Mouse (Mus musculus): ENCODE results near the gene Ccdc144b.

The Ccdc144b gene

DNA sequence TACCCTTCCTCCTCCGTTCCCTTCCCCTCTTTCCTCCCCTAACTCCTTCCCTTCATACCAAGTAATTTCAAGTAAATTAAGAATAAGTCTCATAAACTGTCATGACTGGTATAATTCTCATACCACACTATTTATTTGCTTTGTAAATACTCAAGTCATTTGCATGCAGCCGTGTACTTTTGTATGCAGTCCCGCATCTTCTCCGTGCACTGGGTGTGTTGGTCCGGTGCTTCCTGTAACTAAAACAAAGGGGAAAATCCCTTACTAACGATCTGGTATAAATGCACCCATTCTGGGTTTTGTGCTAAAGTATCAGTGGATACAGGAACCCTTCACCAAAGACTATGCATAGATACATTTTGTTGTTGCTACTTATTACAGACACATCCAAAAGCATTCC is 27.6 kb downstream of the Ccdc144b start:
- DNase-seq: no peak

DNA sequence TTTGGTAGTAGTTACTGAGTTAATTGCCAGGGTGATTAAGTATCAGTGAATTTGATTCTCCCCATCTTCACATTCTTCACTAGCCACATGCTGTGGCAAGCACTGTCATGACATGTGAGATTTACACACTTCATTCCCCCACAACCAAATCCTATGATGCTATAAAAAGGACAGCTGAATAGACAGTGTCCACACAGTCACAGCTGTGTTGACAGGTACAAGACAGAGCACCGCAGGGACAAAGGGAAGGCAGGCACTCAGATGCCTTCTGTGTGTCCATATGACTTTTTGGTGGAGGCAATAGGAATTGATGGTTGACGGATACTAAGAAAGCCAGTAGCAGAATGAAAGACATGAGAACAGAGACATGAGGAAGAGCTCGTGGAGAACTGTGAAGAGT is 42.1 kb downstream of the Ccdc144b start:
- no peak for DNase-seq

DNA sequence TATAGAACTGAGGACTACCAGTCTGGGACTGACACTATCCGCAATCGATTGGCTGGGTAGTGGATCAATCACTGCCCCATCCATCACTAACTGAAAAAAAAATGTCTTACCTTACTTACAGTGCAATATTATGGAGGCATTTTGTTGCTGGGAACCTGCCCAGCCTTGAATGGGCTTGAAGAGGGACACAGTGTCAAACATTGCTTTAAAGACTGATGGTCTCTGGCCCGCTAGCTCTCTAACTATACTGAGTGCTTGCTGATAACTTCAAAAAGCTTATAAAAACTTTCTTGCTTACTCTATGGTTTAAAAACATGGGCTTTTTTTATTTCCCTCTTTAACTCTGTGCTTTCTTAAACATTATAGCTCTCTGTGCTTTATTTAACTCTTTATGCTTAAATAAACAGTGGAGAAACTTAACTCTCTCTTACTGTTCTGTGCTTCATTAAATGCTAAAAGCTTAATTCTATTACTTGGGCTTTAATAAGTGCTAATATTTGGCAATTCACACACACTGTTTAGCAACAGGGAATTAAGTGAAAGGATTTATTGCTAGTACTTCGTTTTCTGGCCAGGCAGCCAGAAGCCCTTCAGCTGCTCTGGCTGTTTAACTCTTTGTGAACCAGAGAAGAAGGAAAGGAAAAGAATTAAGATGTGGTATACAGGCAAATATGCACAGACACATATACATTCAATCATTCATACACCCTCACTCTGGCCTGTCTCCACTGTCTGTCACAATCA is 44.8 kb downstream of the Ccdc144b start:
- DNase-seq: no peak

DNA sequence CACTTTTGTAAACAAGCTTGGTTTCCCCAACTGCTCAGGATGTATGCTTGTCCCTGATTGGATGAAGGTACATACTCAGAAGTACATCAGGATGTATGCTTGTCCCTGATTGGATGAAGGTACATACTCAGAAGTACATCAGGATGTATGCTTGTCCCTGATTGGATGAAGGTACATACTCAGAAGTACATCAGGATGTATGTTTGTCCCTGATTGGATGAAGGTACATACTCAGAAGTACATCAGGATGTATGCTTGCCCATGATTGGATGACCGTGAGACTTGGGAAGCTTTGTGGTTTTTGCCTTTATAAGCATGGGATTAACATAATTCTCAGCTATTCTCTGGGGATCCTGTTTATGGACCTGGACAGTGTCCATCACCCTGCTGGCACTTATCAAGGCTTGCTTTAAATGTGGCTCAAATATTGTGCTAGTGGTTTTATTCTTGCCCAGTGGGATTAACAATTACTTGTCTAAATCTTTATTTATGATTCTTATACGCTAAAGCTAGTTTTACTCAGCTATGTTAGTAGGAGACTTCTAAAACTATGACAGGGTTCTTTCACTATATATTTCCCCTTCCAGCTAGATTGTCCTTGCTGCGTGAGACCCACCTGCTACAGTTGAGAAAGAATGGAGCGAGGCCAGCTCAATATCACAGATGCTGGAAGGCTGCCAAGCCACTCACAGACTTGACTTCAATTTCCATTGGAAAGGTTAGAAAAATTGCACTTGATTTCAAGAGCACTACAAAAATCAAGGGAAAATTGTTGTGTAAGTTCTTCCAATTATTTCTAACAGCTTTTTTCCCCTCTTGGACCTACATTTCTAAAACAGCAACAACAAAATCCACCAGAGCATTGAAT is 49.1 kb downstream of the Ccdc144b start:
- DNase-seq: peak; percentile 79 to 80

DNA sequence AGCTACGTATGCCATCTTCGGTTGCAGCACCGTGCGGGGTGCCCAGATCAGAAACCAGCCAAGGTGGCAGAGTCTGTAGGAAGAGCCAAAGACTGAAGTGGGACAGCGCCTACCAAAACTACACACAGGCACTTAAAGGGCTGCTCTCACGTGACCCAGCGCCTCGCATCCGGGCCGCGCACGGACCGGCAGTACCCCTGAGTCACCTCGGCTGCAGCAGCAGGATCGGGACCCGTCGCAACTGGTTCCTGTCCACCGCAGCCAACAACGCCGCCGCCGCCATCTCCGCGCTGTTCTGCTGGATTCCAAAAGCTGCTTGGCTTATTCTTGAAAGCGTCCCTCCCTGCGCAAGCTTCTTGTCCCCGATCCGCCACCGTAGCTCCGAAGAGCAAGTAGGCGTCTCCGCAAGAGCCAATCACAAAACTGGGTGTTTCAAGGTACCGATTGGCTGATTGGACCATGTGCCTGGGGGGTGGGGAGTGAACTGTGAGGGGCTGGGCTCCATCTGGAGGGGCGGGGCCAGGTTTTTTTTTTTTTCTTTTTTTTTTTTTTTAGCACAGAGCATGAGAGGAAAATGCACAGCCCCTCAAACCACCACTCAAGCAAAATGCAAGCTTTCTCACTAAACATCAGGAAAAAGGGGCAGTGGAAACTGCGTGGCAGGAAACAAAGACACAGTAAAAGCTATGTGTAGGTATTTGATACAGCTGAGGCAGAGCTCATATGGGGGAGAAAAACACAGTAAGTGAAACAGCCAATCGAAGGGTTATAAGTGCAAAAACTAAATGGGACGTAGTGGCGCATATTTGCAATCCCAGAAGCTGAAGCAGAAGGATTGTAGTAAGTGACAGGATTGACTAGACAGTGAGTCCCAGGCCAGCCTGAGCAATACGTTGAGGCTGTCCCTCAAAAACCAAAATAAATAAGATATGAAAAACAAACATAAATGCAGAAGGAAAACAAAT is 52.8 kb downstream of the Ccdc144b start, which contains the start of gene Mccc1:
Gene Mccc1, minus strand, starts transcription at position 404 of the 965 bp plus-strand sequence.
- peak; percentile 96 for DNase-seq

DNA sequence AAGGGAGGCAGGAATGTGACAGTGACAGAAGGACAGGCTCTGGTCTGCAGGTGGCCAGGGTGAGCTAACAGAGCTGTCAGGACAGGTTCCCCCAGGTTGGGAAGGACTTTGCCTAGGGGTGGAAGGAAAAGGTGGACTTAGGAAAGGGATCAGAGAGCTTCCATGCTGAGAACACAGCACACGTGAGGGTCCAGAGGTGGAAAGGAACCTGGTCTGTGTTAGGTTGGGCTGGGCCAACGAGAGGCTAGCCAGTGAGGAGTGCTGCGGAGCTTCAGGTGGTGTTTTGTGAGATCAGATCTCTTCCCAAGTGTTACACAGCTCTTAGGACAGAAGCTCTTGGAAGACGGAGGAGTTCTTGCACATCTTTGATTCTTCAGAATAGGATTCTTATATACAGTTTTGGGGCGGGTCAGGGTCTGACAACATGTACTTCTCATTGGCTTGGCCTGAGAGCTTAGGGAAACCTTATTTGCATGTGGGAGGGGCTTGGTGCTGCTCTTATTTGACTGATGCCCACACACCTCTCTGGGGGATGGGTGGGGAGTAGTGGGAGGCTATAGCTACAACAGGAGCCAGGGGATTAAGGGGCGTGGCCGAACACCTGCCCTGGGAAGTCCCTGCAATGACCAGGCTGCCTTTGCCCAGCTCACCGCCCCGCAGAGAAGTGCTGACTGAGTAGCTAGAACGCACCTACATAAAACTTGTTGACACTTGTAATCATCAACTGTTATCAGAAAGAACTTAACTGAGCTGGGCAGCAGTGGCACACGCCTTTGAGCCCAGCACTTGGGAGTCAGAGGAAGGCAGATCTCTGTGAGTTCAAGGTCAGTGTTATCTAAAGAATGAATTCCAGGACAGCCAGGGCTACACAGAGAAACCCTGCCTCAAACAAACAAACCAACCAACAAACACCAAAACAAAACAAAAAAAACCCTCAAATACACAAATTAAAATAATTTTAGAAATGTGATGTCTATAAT is 58.5 kb downstream of the Ccdc144b start:
- no peak for DNase-seq

DNA sequence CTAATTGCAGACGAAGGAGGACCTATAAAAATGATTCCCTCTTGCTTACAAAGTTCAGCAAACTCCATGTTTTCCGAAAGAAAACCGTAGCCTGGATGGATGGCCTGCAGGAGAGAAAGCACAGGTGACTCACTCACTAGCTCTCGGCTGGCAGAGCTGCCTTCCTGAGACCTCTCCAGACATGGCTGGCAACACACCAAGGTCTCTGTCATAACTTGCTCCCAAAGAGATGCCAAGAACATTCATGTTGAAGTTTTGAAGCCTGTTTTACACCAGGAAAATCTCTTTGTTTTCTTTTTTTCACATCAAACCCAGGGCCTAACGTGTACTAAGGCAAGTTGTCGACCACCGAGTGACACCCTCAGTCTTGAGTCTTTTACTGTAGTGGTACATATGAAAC is 62.6 kb downstream of the Ccdc144b start:
- no peak for DNase-seq

DNA sequence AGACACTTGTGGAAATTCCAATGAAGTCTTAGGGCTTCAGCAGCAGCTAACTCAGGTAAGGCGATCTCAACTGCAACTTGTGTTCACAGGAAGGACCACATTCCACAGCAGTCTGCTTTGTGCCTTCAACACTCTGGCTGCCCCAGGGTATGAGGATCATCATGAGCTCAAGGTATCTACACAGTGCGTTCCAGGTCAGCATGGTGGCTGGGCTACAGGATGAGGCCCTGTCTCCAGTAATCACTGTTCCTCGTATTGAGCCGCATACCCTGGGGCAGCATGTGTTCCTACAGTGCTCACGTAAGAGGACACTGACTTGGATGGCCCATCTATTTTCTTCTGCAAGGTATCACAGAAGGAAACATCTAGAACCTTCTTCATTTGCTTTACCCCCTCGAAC is 65.3 kb downstream of the Ccdc144b start:
- no peak for DNase-seq

DNA sequence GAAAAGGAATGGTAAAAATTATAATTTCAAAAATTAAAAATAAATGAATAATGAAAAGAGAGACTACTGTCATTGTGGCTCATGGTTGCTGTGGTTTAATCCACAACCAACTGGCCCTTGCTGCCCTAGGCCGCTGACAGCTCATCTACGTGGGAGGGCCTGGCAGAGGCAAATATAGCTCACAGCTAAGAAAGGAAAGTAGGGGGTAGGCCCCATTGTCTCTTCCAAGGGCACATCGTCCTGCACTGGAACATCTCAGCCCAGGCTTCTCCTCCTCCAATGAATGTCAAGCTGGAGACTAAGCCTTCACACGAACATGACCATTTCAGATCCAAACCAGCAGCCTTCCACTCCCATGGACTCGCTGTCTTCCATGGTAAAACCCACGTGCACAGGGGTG is 67.1 kb downstream of the Ccdc144b start:
- no peak for DNase-seq

DNA sequence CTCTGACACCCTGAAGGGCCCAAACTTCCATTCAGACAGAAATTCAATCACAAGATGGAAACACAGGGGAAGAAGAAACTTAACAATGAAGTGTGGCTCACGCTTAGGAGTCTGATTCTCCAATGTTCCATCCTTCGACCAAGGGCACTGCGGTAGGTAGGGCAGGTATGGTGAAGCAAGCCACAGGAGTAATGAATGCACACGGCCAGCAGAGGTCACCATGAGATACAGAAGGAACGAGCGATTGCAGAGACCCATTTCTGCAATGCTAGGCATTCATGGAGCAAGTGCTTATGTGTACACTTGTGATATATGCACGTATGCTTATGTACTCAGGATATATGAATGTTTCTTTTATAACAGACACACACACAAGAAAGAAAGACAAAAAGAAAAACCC is 79.8 kb downstream of the Ccdc144b start:
- DNase-seq: peak; percentile 56 to 68

DNA sequence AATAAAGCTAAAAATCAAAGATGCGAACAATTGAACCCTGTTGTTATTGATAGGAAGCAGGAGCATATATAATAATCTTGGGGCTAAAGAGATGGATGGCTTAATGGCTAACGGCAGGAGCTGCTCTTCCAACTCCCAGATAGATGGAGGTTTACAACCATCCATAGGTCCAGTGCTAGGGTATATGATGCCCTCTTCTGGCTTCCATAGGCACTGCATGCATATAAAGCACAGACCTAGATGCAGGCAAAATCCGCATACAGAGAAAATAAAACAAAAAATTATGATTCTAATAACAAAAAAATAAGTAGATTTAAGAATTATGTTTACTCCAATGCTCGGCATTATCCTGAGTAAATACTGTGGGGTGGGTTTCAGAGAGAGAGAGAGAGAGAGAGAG is 80.4 kb downstream of the Ccdc144b start:
- peak; percentile 35 to 49 for DNase-seq

DNA sequence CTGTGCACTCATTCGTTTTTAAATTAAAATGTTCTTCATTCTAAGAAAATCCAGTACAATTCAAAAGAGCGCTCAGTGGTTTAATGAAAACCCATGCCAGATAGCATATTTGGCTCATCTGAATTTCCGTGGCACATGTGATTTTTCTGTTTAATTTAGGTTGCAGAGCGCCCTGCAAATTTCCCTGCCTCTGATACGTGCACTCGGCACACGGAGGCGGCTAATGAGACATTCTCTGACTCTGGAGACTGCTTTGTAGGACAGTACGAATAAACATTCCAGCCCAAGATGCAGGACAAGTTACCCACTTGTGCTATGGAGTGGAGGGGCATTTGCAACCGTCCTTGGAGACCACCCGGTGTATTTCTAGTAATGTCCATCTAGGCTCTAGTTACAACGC is 82.2 kb downstream of the Ccdc144b start:
- DNase-seq: no peak

DNA sequence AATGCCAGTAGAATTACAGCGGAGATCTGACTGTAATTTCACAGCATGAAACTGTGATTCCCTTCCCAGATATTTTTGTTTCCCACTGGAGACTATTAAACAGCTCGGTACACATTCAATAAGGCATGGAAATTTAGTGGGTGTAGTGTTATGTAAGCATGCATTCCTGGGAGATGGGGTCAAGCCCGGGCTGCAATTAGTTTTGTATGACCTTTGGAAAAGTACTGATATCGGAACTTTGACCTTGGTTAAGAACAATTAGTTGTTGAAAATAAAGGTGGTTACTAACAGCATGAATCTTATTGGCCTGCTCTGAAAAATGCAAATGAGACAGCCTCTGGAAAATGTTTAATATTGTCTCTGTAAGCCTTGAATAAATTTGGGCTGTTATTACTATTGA is 82.9 kb downstream of the Ccdc144b start:
- DNase-seq: no peak

DNA sequence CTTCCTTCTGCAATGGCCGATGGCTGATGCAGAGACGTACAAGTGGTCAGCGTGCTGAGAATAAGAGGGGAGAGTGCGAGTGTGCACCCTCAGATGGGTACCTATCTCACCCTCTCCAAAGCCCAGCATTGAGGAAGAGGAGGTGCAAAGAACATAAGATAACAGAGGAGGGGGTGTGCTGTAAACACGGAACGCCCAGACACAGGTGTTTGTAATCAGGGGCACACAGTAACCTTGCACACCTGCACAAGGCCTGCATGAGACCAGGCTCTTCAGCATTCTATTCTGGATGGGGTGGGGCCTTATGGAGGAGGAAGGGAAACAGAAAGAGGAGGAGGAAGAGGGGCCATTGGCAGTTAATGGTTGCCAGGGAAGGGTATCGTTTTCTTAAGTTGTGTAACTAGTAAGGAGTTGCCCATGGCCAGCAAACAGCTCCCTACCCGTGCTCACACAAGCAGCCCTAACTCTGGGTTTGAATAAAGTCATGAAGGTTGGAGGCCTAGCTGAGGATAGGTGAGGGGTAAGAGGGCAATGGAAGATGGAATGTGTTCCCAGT is 85.9 kb downstream of the Ccdc144b start:
- no peak for DNase-seq

DNA sequence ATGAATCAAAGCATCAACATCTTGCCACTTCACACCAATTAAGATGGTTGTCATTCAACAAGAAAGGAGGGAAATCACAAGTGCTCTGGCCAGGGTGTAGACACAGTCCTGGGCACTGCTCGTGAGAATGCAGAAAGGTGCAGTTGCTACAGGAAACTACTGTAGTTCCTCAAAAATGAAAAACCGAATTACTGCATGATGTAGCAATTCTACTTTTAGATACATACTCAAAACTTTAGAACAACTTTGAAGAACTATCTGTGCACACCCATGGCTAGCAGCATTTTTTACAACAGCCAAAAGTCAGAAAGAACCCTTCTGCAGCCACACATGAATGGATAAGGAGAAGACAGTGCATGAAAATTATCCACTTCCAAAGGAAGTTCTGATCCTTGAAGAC is 86.9 kb downstream of the Ccdc144b start:
- no peak for DNase-seq

DNA sequence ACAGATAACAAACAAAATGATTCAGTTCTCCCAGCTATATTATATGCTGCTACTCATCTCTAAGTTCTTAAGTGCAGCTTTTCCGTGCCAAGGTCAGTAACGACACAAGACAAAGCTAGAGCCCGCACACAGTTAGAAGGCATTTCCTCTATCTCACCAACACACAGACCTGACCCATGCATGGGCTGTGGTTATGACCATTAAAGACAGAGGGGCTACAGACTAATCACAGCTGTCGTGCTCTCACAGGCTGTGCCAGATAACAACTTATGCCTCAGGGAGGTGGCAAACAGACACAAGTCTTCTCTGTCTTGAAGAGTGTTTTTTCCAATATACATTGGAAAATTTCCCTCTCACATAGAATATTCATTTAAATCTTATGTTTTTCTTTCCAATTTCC is 88.4 kb downstream of the Ccdc144b start:
- DNase-seq: no peak

DNA sequence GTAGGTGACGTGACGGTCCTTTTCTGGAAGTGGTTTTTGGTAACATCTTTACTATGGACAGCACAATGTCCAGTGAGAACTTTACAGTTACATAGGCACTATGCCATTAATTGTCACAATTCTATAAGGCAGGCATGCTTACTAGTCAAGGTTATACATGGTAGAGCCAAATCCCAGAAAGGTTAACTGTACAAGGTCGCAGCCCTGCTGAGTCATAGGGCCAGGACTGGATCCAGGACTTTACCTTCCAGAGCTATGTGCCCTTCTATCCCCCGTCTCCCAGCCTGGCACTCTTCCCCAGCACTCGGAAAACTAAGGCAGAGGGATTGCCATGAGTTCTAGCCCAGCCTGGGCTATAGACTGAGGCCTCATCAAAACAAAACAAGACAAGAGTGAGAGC is 89.4 kb downstream of the Ccdc144b start:
- DNase-seq: no peak

DNA sequence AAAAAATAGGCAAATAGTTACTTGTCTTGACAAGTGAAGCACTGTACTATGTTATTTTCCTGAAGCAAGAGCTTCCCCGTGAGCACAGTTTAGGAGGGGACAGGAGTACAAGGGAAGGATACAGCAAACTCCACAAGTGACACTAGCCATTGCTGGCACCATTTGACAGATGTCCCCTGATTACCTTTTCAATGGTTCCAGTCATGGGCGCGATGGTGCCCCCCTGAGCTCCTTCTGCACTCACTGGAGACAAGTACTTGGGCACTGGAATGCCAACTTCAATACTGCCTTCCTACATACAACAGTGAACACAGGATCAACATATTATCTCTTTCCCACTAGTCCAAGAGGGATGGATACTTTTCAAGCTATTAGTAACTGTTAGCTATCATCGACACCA is 89.9 kb downstream of the Ccdc144b start:
- DNase-seq: no peak

DNA sequence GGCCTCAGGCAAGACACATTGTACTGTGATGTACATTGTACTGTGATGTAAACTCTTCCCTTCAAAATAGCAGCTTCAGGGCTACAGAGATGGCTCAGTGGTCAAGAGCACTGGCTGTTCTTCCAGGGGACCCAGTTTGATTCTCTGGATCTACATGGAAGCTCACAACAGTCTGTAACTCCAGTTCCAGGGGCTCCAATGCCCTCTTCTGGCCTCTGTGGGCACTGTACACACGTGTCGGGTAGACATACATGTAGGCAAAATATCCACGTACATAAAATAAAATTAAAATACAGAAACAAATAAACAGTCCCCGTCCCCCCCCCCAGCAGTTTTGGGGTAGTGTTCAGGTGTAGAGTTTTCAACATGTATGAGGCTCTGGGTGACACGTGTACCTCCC is 90.4 kb downstream of the Ccdc144b start:
- DNase-seq: peak in 1 of 2 experiments; percentile 8
